Mouse (Mus musculus) monocyte, adult 2 months (primary cell): ENCODE measurements around the gene Dnpep.

ENCODE experiments used
- DNase-seq, 2 experiments: peaks; one replicate each; pipeline ENCODE4 v3.0.0; 2022; ENCODE audit warnings: low spot score in 2 of 2, low read depth in 1 of 2

Dnpep gene

DNA sequence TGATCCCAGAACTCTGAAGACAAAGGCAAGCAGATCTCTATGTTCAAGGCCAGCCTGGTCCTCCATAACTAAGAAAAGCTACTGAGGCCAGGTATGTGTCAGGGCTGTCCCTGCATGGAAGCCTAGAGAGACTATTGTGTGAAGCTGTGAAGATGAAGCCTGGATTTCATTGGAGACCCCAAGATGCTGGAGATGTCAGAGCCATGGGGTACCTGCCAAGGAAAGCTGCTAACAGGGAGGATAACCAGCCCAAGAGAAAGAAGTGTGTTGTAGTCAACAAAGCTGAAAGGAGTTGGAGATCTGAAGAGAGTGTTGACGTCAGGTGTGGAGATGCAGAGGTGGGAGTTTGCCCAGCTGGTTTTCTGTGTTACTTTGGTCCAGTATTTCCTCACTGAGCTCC, 13.5 kb upstream of the Dnpep start:
- no peak for DNase-seq

GRCm38 (mm10) chr1:75327461-75327860, 9.7 kb upstream of the Dnpep start:
- no peak for DNase-seq

DNA sequence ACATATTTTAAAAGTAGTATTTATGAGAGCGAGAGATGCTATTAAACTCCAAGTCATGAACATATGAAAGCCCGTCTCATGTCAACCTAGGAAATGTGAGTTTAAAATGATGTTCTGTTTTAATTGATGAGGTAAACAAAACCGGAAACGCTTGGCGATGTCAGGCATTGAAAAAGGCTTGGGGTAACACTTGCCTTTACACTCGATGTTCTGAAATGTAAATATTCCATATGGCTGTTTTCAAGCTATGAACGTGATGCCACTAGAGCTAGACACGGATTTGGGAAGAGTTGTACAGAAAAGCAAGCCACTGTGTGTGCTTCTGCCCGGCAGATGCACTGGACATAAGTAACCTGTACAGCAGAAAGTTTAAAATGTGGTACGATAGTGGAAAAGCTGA, 1.4 kb upstream of the Dnpep start:
- DNase-seq = no peak

DNA sequence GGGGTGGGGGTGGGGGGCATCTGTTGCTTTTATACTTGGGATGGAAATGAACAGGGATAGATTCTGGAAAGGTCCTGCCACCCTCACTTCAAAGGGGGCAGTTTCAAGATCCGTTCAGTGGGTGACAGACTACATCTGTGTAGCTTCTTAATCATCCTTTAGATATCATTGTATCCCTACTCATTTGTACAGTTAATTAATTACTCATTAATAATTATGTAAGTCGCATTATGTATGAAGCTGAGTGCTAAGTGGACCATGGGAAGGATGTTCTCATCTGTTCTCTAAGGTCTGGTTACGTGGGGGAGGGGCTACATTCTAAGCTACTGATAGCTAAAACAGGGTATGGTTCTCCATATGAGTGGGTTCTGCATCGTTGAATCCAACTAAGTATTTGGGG, 946 bp upstream of the Dnpep start:
- no peak for DNase-seq

- DNase-seq = no peak
Observed at GRCm38 (mm10) chr1:75318301-75318700, 511 bp upstream of the Dnpep start.

- DNase-seq = peak; percentile 19 to 58
Observed at GRCm38 (mm10) chr1:75316861-75317240, 939 bp downstream of the Dnpep start.

DNA sequence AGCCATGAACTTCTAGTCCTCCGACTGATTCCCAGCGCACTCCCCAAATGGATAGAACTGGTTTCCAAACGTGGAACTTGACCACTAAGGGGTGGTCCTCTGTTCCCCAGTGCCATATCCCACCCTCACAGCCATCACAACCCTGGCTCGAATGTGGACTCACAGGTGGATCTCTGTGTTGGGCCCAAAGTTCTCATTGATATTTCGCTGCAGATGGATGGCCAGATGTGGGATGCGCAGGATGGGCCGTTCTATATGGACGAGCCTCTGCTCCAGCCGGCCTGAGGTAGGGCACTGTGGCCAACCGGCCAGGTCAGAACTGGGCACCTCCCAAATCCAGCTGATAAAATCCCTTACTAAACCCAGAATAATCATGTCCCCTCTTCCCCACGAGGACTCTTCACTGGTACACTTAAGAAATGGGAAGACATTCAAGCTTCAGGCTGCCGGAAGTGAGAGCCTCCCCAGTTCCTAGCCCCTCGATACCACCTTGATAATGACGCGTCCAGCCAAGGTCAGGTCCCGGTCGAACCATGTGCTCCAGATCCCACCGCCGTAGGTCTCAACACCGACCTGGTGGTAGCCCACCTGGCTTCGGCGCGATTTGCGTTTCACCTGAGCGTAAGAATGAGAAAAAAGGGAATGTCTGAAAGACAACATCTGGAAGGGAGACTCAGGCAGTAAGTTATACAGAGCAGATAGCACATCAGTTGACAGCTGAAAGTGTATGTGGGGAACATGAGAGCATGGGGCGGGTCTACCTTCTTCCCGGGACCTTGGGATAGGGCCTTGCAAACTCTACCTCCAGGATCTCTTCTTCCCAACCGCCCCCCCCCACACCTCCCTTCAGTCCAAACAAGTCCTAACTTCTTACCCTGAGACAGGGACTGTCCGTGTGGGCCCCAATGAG, 2.1 kb downstream of the Dnpep start:
- no peak for DNase-seq

DNA sequence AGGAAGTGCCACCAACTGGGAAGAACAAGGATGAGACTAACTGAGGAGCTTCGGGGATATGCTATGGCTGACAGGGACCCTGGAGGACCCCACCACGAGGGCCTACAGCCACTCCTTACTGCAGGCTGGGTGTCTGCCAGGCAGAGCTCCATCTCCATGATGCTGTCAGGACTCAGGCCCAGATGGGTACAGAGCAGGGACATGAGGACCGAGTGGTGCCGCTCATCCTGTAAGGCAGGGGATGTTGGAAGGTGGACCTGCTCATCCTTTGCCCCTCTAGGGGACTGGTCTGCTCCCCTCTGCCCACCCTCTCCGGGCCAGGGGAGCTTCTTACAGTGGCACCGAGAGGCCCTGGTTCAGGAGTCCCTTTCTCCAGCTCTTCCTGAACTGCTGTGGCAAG, 2.8 kb downstream of the Dnpep start:
- no peak for DNase-seq

DNA sequence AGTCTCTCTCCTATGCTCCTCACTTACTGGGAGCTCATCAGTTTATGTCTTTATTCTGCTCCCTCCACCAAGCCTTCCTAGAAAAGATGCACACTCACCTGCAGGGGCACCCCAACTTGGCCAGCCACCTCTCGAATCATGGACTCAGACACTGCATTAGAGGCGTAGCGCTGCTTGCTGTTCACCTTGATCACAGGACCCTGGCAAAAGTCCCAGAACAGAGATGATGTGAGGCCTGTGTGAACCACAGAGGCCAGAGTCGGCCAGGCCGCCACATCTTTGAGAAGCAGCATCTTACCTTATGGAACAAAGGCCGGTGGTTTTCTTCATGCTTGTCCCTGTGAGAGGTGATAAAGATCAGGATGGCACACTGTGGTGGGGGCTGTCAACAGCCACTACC, 6.1 kb downstream of the Dnpep start:
- DNase-seq = no peak

DNA sequence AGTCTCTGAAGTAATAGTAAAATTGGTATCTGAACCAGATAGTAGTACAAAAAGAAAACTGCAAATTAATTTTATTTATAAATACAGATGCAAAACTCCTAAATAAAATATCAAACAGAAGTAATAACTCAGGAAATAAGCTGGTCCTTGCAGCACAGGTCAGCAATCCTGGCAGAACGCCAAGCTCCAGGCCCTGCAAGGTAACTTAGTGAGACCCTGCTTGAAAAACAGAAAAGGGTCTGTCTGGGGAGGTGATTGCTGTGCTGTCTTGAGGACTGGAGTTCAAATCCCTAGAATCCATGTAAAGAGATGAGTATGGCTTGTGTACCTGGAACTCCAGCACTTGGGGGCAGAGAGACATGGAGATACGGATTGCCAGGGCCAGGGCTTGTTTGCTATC, 13.1 kb downstream of the Dnpep start:
- DNase-seq = no peak

GRCm38 (mm10) chr1:75294294-75294693, 23.5 kb downstream of the Dnpep start:
- no peak for DNase-seq

- DNase-seq = no peak
Observed at GRCm38 (mm10) chr1:75293331-75293701, 24.5 kb downstream of the Dnpep start.

DNA sequence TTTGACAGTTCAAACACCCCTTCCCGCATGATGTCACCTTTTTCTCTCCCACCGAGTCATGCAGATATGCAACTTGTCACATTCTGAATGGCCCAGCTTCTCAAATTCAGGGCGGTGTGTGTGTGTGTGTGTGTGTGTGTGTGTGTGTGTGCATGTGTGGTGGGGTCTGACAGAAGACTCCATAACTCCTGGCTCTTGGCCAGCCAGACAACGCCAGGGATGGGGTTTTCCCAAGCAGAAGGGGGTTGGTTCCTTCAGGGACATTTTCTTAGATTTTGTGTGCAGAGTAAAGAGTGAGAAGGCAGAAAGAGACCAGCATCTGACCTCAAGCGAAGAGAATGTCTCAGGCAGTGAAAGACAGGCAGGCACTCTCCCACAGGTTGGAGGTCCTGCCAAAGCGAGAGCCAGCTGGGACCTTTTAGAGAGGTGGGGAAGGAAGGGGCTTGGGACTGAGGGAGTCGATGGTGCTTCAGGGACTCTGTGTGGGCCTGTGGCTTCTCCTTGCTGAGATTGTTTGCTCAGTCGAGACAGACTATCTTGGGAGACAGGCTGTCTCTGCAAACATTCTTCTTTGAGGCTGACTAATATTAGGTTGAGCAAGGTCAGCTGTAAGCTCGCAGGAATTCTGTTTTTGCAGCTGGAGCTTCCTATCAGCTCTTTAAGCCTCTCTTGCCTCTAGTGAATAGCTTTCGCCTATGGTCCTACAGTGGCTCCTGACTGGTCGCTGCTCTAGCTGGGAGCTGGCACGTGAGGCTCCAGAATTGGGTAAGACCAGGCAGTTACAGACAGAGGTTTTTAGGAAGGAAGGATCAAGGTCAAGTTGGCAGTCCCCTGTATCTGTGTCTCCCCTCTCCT, 25.1 kb downstream of the Dnpep start:
- no peak for DNase-seq

DNA sequence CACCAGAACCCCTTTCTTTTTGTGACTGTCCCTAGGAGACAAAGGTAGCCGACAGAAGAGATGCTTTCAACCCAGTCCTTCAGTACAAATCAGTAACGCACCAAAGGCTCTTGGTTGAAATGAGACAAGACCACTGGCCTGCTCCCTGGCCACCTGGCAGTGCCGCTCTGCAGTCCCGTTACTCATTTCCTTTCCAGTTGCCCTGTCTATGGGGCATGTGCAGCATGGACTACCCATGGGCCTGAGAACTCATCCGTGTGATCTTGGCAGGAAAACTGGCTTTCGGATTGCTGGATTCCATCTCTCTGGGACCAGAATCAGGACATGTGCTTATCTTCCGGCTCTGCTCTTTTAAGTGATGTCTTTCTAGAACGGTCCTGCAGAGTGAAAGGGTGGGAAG, 26.5 kb downstream of the Dnpep start:
- DNase-seq = no peak

GRCm38 (mm10) chr1:75290582-75290981, 27.2 kb downstream of the Dnpep start:
- DNase-seq = no peak

- DNase-seq = no peak
Observed at GRCm38 (mm10) chr1:75289888-75290431, 27.8 kb downstream of the Dnpep start.

GRCm38 (mm10) chr1:75289376-75289775, 28.4 kb downstream of the Dnpep start:
- DNase-seq = no peak

DNA sequence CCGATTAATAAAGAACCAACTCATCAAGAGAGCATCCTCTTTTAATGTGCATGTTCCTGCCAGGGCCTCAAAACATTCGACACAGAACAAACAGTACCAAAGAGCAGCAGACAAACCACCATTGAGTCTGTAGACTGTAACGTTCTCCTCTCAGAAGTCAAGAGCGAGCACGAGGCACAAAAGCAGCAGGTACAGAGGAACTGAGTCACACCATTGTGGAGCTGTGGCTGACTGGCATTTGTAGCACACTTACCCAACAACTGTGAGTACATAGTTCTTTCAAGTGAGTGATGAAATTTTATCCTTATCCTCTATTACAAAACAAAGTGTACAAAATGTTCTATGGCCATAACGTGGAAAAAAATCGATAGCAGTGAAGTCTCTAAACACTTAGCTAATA, 32.9 kb downstream of the Dnpep start:
- DNase-seq = no peak

DNA sequence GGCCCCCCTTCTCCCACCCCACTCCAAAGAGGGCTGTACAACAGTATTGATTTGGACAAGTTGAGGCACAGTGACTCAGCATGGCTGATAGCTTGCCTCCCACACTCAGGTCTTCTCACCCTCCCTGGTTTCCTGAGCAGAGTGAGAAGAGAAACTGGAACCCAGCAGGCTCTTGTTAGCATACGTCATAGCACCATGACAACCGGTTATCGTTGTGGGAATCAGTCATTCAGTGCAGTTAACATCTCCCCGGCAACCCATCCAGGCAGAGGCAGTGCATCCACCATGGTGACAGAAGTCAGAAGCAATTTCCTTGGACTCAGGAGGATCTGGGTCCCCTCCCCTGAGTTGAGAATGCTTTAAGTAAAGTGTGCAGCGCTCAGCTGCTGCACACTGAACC, 34.8 kb downstream of the Dnpep start:
- DNase-seq = no peak

DNA sequence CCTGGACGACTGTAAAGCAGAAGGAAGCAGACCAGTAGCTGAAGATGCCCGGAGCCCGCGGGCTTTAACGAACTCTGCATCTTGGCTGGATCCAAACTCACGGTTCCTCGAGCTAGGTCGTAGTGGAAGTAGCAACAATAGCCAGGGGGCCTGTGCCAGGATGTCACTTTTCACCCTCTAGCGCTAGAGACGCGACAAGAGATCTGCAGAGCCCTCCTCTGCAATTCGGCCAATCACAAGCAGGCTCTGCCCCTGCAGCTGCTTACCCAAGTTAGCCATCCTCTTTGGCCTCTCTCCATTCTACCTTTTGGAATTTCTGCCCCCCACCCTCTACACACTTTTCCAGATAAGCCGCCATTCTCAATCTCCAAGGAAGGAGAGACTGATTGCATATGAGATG, 39.6 kb downstream of the Dnpep start, which contains the start of gene Resp18:
TSS of gene Resp18 (minus strand) at position 188 of the 400 bp plus-strand sequence.
- no peak for DNase-seq

GRCm38 (mm10) chr1:75277195-75278188, 40.3 kb downstream of the Dnpep start:
- no peak for DNase-seq
